Mouse (Mus musculus) liver, embryonic 16.5 days (tissue): ENCODE measurements at regions not wholly inside any gene's neighbourhood (a gene's known extent, or its start where the extent isn't known, plus 50 kb on each side); places are given as distances from the start of the nearest gene placed in this dataset.

ENCODE experiments used
- ATAC-seq: fragments of 200-750 bp; cut with Nextera tagmentation; 2 replicates; pipeline ENCODE4 v1.8.0; 2017; ENCODE audit warnings: low read depth, mild to moderate bottlenecking, moderate number of reproducible peaks, moderate library complexity
- H3K27ac ChIP-seq: fragments of 300-500 bp; sonication (generic); 2 replicates; pipeline ENCODE4 v1.5.1; 2014; ENCODE audit warnings: mild to moderate bottlenecking, low read length
- H3K27me3 ChIP-seq: fragments of 300-500 bp; sonication (generic); 2 replicates; pipeline ENCODE4 v1.6.1; 2014; ENCODE audit warnings: low read depth, low read length, mixed read lengths; ENCODE audit not compliant: control insufficient read depth, insufficient read depth
- H3K36me3 ChIP-seq: fragments of 300-500 bp; sonication (generic); 2 replicates; pipeline ENCODE4 v1.6.1; 2014; ENCODE audit warnings: mild to moderate bottlenecking; ENCODE audit not compliant: control insufficient read depth, insufficient read depth
- H3K4me1 ChIP-seq: fragments of 300-500 bp; sonication (generic); 2 replicates; pipeline ENCODE4 v1.6.1; 2014; ENCODE audit warnings: low read depth, low read length, mixed read lengths; ENCODE audit not compliant: control insufficient read depth
- H3K4me2 ChIP-seq: fragments of 300-500 bp; sonication (generic); 2 replicates; pipeline ENCODE4 v1.6.1; 2014; ENCODE audit warnings: low read depth, low read length, mixed read lengths
- H3K4me3 ChIP-seq: fragments of 300-500 bp; sonication (generic); 2 replicates; pipeline ENCODE4 v1.5.1; 2014; ENCODE audit warnings: low read depth, mild to moderate bottlenecking, low read length
- H3K9ac ChIP-seq: fragments of 300-500 bp; sonication (generic); 2 replicates; pipeline ENCODE4 v1.6.1; 2014; ENCODE audit warnings: low read depth, low read length
- H3K9me3 ChIP-seq: fragments of 300-500 bp; sonication (generic); replicated peaks from 2 replicates; pipeline ENCODE4 v1.6.1; 2016; ENCODE audit warnings: low read length; ENCODE audit not compliant: control insufficient read depth
- WGBS: fragments of 180-500 bp; shearing (Covaris S2); extraction: QIAGEN DNeasy Blood & Tissue Kit; methylation state at CpG from one replicate; pipeline ENCODE4 v1.1.7; 2014; ENCODE audit not compliant: insufficient replicate concordance; 5-methylcytosine and 5-hydroxymethylcytosine counted together

DNA sequence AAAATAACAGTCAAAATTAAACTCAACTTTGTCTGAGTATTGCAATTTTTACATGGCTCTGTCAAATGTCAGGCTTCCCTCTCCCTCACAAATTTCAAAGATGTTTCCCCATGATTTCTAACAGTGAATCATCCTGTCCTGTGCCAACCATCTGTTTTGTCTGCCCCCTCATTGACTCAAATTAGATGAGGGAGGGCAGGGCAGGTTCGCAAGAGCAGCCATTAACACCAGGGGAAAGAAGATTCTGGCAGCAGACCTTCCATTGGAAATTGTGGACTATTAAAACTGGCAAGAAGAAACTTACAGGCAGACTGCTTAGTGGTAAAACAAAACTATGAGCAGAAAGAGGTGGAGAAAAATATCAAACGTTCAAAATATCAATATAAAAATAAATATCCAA is 1277.0 kb upstream of the Zeb2 start:
- no peak overlapping the region for H3K4me2 ChIP-seq
- H3K27me3 ChIP-seq, result no peaks in the 10 kb centered on the region
- H3K4me3 ChIP-seq, result no peak overlapping the region
- WGBS, result 52% methylated on average over 2 of the region's 2 CpGs
- no peaks in the 10 kb centered on the region for H3K36me3 ChIP-seq
- H3K4me1 ChIP-seq, result no peaks in the 10 kb centered on the region
- H3K27ac ChIP-seq, result no peak overlapping the region
- ATAC-seq, result no peak
- H3K9me3 ChIP-seq, result no peaks in the 10 kb centered on the region
- no peak overlapping the region for H3K9ac ChIP-seq

- 59% methylated on average over 3 of the region's 3 CpGs for WGBS
- no peak overlapping the region for H3K9ac ChIP-seq
- no peak for ATAC-seq
Observed at GRCm38 (mm10) chr2:46372847-46373461, 1255.8 kb upstream of the Zeb2 start.

DNA sequence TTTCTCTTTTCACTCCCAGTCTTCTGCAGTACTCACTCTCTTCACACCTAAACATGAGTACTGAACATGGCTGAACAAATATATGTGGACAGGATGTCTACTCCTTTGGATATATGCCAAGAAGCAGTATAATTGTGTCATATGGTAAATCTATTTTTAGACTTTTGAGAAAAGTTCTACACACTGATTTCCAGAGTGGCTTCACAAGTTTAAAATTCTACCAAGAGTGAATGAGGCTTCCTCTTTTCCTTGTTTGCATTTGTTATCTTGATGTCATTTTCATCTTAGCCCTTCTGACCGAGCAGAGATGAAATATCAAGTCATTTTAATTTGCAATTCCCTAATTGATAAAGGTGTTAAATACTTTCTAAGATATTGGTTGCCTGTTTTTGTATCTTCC is 1254.6 kb upstream of the Zeb2 start:
- Histone ChIP-seq H3K9me3 (no peaks in the 10 kb centered on the region), H3K9ac (no peak overlapping the region), H3K4me3 (no peak overlapping the region), H3K36me3 (no peaks in the 10 kb centered on the region), H3K27ac (no peak overlapping the region), H3K27me3 (no peaks in the 10 kb centered on the region), H3K4me1 (no peaks in the 10 kb centered on the region), H3K4me2 (no peak overlapping the region)
- 25% methylated on average over 1 of the region's 1 CpGs for WGBS
- no peak for ATAC-seq

More at GRCm38 (mm10) chr2:46372847-46373461, 1255.8 kb upstream of the Zeb2 start:
- Histone ChIP-seq H3K27me3 (no peaks in the 10 kb centered on the region), H3K27ac (no peak overlapping the region), H3K4me2 (no peak overlapping the region), H3K4me1 (no peaks in the 10 kb centered on the region), H3K36me3 (no peaks in the 10 kb centered on the region), H3K4me3 (no peak overlapping the region), H3K9me3 (no peaks in the 10 kb centered on the region)

GRCm38 (mm10) chr2:46370949-46371348 is 1253.8 kb upstream of the Zeb2 start:
- Histone ChIP-seq H3K4me3 (no peak overlapping the region), H3K27ac (no peak overlapping the region), H3K36me3 (no peaks in the 10 kb centered on the region), H3K9ac (no peak overlapping the region), H3K4me1 (no peaks in the 10 kb centered on the region), H3K27me3 (no peaks in the 10 kb centered on the region), H3K4me2 (no peak overlapping the region), H3K9me3 (no peaks in the 10 kb centered on the region)
- ATAC-seq, result peak; percentile 79
- WGBS, result 18% methylated on average over 5 of the region's 5 CpGs

- Histone ChIP-seq H3K36me3 (no peaks in the 10 kb centered on the region), H3K4me3 (no peak overlapping the region), H3K27me3 (no peaks in the 10 kb centered on the region), H3K9ac (no peak overlapping the region), H3K4me1 (no peaks in the 10 kb centered on the region), H3K4me2 (no peak overlapping the region), H3K9me3 (no peaks in the 10 kb centered on the region), H3K27ac (no peak overlapping the region)
- no peak for ATAC-seq
- WGBS, result 84% methylated on average over 4 of the region's 4 CpGs
Observed at GRCm38 (mm10) chr2:46368882-46369281, 1251.7 kb upstream of the Zeb2 start.

- no peak for ATAC-seq
- 54% methylated on average over 3 of the region's 3 CpGs for WGBS
- Histone ChIP-seq H3K36me3 (no peaks in the 10 kb centered on the region), H3K4me1 (no peaks in the 10 kb centered on the region), H3K9me3 (no peaks in the 10 kb centered on the region), H3K4me3 (no peak overlapping the region), H3K4me2 (no peak overlapping the region), H3K9ac (no peak overlapping the region), H3K27ac (no peak overlapping the region), H3K27me3 (no peaks in the 10 kb centered on the region)
Observed at GRCm38 (mm10) chr2:46366135-46366485, 1248.9 kb upstream of the Zeb2 start.

GRCm38 (mm10) chr2:46365428-46366134 is 1248.4 kb upstream of the Zeb2 start:
- no peak overlapping the region for H3K4me3 ChIP-seq

DNA sequence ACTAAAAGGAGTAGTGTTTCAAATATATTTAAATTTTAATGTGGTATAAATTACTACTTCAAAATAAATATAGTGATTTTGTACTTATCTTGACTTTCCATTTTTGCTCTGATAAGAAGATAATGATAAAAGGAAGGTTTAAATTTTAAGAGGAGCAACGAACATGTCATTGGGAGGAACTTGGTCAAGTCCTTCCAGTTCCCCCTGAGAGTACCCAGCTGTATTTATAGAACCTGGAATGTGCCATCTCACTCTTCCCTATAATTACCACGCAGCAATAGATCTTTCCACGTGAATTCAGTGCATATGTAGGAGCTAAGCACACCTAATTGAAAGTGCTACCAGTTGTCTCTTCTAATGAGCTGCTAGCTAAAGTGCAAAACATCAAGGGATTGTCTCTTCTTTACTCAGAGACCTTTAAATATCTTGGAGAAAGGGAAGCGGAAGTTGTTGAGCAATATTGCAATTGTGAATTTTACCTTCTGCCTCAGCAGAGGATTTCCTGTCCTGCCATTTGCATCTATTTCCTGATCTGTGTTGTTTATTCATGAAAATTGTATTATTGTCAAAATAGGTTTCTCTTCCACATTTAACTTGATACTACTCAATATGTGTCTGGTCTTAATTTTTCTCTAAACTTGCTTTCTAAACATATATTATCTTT is 1243.0 kb upstream of the Zeb2 start:
- no peak for ATAC-seq
- H3K36me3 ChIP-seq, result no peaks in the 10 kb centered on the region
- 27% methylated on average over 4 of the region's 4 CpGs for WGBS

More at GRCm38 (mm10) chr2:46365428-46366134, 1248.4 kb upstream of the Zeb2 start:
- Histone ChIP-seq H3K9ac (no peak overlapping the region), H3K27ac (no peak overlapping the region), H3K36me3 (no peaks in the 10 kb centered on the region), H3K27me3 (no peaks in the 10 kb centered on the region), H3K4me1 (no peaks in the 10 kb centered on the region), H3K4me2 (no peak overlapping the region), H3K9me3 (no peaks in the 10 kb centered on the region)
- ATAC-seq, result no peak
- WGBS, result 52% methylated on average over 4 of the region's 4 CpGs

DNA sequence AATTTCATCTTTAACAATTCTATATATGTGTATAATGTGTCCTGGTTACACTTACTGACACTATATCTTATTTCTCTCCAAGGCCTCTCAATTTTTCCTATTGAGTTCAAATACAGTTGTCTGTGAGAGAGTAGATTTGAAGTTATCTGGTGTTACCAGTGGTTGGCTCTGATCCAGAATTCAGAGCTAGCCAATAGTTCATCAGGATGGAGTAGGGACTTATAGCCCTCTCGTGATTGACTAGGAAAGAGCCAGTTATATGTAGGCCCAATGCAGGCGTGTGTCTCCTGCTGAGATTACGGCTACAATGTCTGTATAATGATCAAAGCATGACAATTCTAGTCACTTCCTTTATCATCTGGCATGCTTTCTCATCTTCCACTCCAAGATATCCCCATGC is 1241.0 kb upstream of the Zeb2 start:
- Histone ChIP-seq H3K4me3 (no peak overlapping the region), H3K36me3 (no peaks in the 10 kb centered on the region), H3K27ac (no peak overlapping the region), H3K4me2 (no peak overlapping the region), H3K9me3 (no peaks in the 10 kb centered on the region), H3K27me3 (no peaks in the 10 kb centered on the region), H3K4me1 (no peaks in the 10 kb centered on the region), H3K9ac (no peak overlapping the region)
- 49% methylated on average over 3 of the region's 3 CpGs for WGBS
- ATAC-seq, result no peak

More for the DNA sequence above, 1243.0 kb upstream of the Zeb2 start:
- H3K4me3 ChIP-seq, result no peak overlapping the region
- no peaks in the 10 kb centered on the region for H3K27me3 ChIP-seq
- H3K9me3 ChIP-seq, result no peaks in the 10 kb centered on the region
- H3K4me1 ChIP-seq, result no peaks in the 10 kb centered on the region
- no peak overlapping the region for H3K4me2 ChIP-seq
- no peak overlapping the region for H3K27ac ChIP-seq
- H3K9ac ChIP-seq, result no peak overlapping the region
